Mouse (Mus musculus): Measurements from ENCODE around the gene Oaz1. TPM values are rescaled to one million over a fixed set of nuclear protein-coding genes. Genes with fewer than 3 reads are reported as not detected.

Gene Oaz1
- 174 TPM for polyA plus RNA-seq (2014; fragmentation: Illumina TruSeq; extraction: RNeasy Lipid Tissue Mini Kit (QIAGEN cat#74804); ENCODE audit: low replicate concordance)

DNA sequence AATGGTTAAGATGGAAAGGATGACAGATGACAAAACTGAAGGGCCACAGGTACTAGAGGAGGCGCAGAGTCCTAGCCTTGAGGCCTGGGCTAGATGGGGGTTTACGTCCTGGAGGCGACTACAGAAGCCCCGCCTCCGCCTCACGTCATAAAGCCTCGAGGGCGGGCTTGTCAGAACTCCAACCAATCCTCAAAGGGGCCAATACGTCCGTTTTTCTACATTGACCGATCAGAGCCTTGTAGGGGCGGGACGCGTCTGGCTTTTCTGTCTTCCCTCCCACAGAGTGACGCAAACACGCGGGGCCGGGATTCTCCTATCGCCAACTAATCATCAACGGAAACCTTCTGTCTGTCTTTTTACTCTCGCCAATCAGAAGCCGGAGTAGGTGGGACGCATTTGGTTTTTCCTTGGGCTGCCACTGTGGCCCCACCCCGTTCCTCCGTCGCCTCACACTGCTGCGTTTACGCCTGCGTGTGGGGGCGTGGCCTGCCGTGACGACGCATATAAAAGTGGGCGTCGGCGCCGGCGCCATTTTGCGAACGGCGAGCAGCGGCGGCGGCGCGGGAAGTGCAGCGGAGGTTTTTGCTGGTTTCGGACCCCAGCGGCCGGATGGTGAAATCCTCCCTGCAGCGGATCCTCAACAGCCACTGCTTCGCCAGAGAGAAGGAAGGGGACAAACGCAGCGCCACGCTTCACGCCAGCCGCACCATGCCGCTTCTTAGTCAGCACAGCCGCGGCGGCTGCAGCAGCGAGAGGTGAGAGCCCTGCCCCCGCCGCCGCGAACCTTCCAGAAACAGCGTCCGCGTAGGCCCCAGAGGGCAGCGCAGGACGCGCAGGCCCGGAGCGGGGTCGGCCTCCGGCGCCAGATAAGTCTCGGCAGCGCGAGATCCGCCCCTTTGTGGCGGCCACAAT, at the start of gene Oaz1:
Gene Oaz1 (plus strand): TSS at position 506 of the 912 bp plus-strand sequence.

DNA sequence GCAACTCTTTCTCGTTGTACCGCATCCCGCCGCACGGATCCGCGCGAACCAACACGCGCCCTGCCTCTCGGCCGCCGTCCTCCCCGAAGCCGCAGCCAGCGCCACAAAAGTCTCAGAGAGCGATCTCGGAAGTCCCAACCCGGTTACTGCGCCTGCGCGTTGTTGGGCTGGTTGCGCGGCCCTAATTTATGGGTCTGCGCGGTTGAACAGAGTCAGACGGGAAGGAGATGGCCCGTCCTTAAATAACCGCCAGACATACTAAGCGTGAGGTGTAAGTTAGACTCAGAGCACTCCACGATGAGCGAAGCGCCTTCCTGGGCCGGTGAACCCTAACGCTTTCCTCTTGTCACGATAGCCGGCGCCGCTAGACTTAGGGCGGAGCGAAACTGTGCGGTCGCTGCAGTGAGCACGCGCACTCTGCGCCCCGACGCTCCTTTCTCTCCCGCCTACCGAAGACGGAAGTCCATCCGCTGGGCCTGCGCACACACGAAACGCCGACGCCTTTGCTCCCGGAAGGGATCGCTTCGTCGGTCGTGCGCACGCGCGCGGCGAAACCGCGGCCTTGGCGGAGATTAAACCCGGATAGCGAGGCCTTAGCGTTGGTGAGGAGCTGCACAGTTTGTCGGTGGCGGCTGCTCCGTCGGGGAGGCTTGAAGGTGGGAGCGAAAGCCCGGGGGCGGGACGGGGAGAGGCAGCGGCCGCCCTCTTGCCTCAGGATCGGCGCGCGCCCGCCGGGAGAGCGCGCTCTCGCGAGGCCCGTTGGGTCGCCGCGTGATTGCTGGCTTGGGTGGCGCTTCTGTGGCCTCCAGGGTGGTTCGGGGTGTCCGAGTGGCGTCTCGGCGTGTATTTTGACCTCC, 28.1 kb upstream of the Oaz1 start, which contains the start of the genes Sf3a2 and Plekhj1:
Gene Sf3a2 (plus strand): TSS at position 49 of the 857 bp plus-strand sequence.
Gene Plekhj1 (minus strand): TSS at position 477 of the 857 bp plus-strand sequence.

DNA sequence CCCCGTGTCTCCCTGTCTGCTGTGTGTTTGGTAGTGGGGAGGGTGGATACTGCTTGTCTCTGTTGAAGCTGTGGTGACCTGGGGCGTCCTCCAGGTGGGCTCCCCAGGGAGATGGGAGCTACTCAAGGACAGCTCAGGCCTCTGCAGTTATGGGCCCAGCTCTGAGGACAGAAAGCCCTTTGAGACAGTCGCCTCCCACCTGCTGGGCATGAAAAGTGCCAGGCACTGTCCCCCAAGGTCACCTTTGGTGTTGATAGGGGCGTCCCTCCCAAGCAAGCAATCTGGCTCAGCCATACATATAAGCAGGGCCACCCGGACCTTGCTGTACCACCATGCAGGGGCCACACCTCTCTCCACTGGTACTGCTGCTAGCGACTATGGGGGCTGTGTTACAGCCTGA, 21.5 kb upstream of the Oaz1 start, which contains the start of gene Amh:
Gene Amh (plus strand): TSS at position 328 of the 400 bp plus-strand sequence.

DNA sequence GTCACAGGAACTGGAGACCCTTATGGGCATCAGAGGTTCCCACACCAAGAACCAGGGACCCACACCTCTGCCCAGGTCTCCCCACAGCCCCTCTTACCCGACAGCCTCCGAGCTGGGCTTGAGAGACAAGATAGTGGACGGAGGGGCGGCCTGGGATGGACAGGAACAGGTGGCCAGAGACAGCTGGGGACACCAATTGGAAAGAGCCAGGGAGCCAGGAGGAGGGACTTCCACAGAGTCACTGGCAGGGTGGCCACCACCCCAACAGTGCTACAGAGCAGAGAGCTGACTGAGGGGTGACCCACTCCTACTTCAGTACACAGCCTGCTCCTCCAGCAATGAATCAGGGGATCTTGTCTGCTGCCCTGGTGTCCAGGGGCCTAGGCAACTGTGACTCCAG, 13.1 kb upstream of the Oaz1 start, which contains the start of gene Jsrp1:
Gene Jsrp1 (minus strand): TSS at position 133 of the 400 bp plus-strand sequence.

DNA sequence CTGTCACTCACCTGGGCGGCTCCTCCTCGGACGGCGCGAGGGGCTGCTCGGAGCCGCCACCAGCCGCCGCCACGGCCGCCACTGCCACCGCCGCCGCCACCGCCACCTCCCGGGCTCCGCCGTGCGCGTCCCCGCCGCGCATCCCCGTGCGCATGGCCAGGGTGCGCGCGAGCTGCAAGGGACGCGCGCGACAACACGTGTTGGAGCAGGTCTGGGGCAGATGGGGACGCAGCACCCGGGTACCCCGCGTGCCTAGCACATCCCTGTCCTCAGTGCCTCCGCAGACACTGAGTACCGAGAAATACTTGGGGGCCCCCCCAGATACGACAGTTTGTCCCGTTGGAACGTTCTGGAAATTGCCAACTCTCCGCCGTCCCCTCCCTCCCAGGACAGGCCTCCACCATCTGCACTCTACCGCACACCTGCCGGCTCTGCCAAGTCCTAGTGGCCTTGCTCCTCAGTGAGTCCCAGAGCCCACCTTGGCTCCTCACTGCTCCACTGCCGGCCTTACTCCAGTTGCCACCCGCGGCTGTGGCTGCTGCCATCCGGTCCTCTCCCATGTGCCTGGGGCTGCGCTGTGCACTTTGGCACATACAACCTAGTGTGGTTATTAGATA, 17.6 kb downstream of the Oaz1 start, which contains the start of gene Lingo3:
Gene Lingo3 (minus strand): TSS at position 109 of the 617 bp plus-strand sequence.

DNA sequence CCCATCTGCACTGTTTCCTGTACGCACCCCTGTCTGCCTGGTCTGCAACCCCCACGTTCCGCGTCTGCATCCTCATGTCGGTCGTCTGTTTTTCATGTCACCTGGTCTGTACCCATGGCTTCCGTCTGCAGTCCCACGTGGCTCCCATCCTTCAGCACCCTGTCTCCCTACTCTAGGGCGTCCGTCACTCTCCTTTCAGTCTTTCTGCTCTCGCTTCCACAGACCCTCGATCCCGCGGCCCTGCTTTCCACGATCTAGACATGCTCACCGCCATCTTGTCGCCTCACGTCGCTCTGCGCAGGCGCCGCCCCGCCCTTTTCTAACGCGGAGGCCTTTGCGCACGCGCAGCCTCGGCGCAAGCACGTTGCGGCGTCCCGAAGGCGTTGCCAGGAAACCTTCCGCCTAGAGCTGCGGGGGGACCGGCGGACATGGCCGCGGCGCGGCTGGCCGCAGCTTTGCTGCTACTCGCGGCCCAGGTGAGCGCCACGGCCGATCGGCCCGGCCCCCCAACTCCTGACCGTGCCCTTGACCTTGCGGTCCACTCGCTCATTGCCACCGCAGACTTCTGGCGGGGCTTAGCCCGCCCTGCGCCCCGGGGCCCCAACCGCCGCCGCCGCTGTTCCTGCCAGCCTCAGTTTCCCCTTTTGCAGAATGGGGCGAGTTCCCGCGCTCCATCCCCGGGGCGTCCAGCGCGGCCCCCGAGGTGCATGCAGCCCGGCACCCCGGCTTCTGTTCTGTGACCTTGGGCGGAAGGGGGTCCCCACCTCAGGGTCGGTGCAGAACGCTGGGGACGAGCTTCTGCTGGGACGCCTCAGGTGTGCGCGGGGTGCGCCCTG, 28.7 kb downstream of the Oaz1 start, which contains the start of the genes Lsm7 and Sppl2b:
Gene Lsm7 (minus strand): TSS at position 297 of the 836 bp plus-strand sequence.
Gene Sppl2b (plus strand): TSS at position 363 of the 836 bp plus-strand sequence.

DNA sequence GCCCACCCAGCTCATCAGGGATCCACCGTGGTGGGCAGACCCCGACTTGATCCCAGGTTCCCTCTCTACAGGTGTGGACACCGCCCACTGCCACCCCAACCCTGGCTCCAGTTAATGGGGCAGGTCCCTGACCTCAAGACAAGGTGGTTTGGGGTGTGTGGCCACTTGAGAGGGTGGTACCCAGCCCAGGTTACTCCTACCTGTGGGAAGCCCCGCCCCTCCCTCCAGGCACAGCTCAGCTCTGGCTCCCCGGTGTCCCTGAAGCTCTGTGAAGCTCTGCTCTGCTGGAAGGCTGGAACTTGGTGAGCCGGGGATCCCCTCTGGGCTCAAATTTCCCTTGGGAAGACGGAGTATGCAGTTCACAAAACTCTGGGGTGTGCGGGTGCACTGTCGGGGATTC, 45.1 kb downstream of the Oaz1 start, which contains the start of gene Tmprss9:
Gene Tmprss9 (plus strand): TSS at position 268 of the 400 bp plus-strand sequence.

Other genes with a start within 250 kb of the Oaz1 start
- gene Klf16, start 249.3 kb upstream of the Oaz1 start, polyA plus RNA-seq (2014; fragmentation: Illumina TruSeq; extraction: RNeasy Lipid Tissue Mini Kit (QIAGEN cat#74804); ENCODE audit: low replicate concordance), result 1.0 TPM
- not detected for gene Abhd17a, start 236.3 kb upstream of the Oaz1 start, polyA plus RNA-seq (2014; fragmentation: Illumina TruSeq; extraction: RNeasy Lipid Tissue Mini Kit (QIAGEN cat#74804); ENCODE audit: low replicate concordance)
- 1.3 TPM for gene Scamp4, start 223.8 kb upstream of the Oaz1 start, polyA plus RNA-seq (2014; fragmentation: Illumina TruSeq; extraction: RNeasy Lipid Tissue Mini Kit (QIAGEN cat#74804); ENCODE audit: low replicate concordance)
- gene Adat3, start 223.8 kb upstream of the Oaz1 start, polyA plus RNA-seq (2014; fragmentation: Illumina TruSeq; extraction: RNeasy Lipid Tissue Mini Kit (QIAGEN cat#74804); ENCODE audit: low replicate concordance), result not detected
- gene Gm49322, start 220.6 kb upstream of the Oaz1 start, polyA plus RNA-seq (2014; fragmentation: Illumina TruSeq; extraction: RNeasy Lipid Tissue Mini Kit (QIAGEN cat#74804); ENCODE audit: low replicate concordance), result not detected
- 0.41 TPM for gene Csnk1g2, start 203.8 kb upstream of the Oaz1 start, polyA plus RNA-seq (2014; fragmentation: Illumina TruSeq; extraction: RNeasy Lipid Tissue Mini Kit (QIAGEN cat#74804); ENCODE audit: low replicate concordance)
- 0.19 TPM for gene Btbd2, start 169.6 kb upstream of the Oaz1 start, polyA plus RNA-seq (2014; fragmentation: Illumina TruSeq; extraction: RNeasy Lipid Tissue Mini Kit (QIAGEN cat#74804); ENCODE audit: low replicate concordance)
- gene Mknk2, start 148.5 kb upstream of the Oaz1 start, polyA plus RNA-seq (2014; fragmentation: Illumina TruSeq; extraction: RNeasy Lipid Tissue Mini Kit (QIAGEN cat#74804); ENCODE audit: low replicate concordance), result 0.56 TPM
- 2.5 TPM for gene Mob3a, start 124.7 kb upstream of the Oaz1 start, polyA plus RNA-seq (2014; fragmentation: Illumina TruSeq; extraction: RNeasy Lipid Tissue Mini Kit (QIAGEN cat#74804); ENCODE audit: low replicate concordance)
- gene Izumo4, start 124.5 kb upstream of the Oaz1 start, polyA plus RNA-seq (2014; fragmentation: Illumina TruSeq; extraction: RNeasy Lipid Tissue Mini Kit (QIAGEN cat#74804); ENCODE audit: low replicate concordance), result not detected
- gene Ap3d1, start 84.4 kb upstream of the Oaz1 start, polyA plus RNA-seq (2014; fragmentation: Illumina TruSeq; extraction: RNeasy Lipid Tissue Mini Kit (QIAGEN cat#74804); ENCODE audit: low replicate concordance), result 7.6 TPM
- gene Dot1l, start 71.5 kb upstream of the Oaz1 start, polyA plus RNA-seq (2014; fragmentation: Illumina TruSeq; extraction: RNeasy Lipid Tissue Mini Kit (QIAGEN cat#74804); ENCODE audit: low replicate concordance), result 4.4 TPM
- gene Sf3a2, start 28.5 kb upstream of the Oaz1 start, polyA plus RNA-seq (2014; fragmentation: Illumina TruSeq; extraction: RNeasy Lipid Tissue Mini Kit (QIAGEN cat#74804); ENCODE audit: low replicate concordance), result 1.9 TPM
- gene Plekhj1, start 28.0 kb upstream of the Oaz1 start, polyA plus RNA-seq (2014; fragmentation: Illumina TruSeq; extraction: RNeasy Lipid Tissue Mini Kit (QIAGEN cat#74804); ENCODE audit: low replicate concordance), result not detected
- not detected for gene Amh, start 21.4 kb upstream of the Oaz1 start, polyA plus RNA-seq (2014; fragmentation: Illumina TruSeq; extraction: RNeasy Lipid Tissue Mini Kit (QIAGEN cat#74804); ENCODE audit: low replicate concordance)
- not detected for gene Jsrp1, start 13.2 kb upstream of the Oaz1 start, polyA plus RNA-seq (2014; fragmentation: Illumina TruSeq; extraction: RNeasy Lipid Tissue Mini Kit (QIAGEN cat#74804); ENCODE audit: low replicate concordance)
- gene Lingo3, start 17.4 kb downstream of the Oaz1 start, polyA plus RNA-seq (2014; fragmentation: Illumina TruSeq; extraction: RNeasy Lipid Tissue Mini Kit (QIAGEN cat#74804); ENCODE audit: low replicate concordance), result not detected
- not detected for gene Lsm7, start 28.6 kb downstream of the Oaz1 start, polyA plus RNA-seq (2014; fragmentation: Illumina TruSeq; extraction: RNeasy Lipid Tissue Mini Kit (QIAGEN cat#74804); ENCODE audit: low replicate concordance)
- gene Sppl2b, start 28.6 kb downstream of the Oaz1 start, polyA plus RNA-seq (2014; fragmentation: Illumina TruSeq; extraction: RNeasy Lipid Tissue Mini Kit (QIAGEN cat#74804); ENCODE audit: low replicate concordance), result 0.11 TPM
- not detected for gene Tmprss9, start 45.2 kb downstream of the Oaz1 start, polyA plus RNA-seq (2014; fragmentation: Illumina TruSeq; extraction: RNeasy Lipid Tissue Mini Kit (QIAGEN cat#74804); ENCODE audit: low replicate concordance)
- not detected for gene Timm13, start 74.3 kb downstream of the Oaz1 start, polyA plus RNA-seq (2014; fragmentation: Illumina TruSeq; extraction: RNeasy Lipid Tissue Mini Kit (QIAGEN cat#74804); ENCODE audit: low replicate concordance)
- gene Lmnb2, start 91.6 kb downstream of the Oaz1 start, polyA plus RNA-seq (2014; fragmentation: Illumina TruSeq; extraction: RNeasy Lipid Tissue Mini Kit (QIAGEN cat#74804); ENCODE audit: low replicate concordance), result 0.45 TPM
- 9.7 TPM for gene Gadd45b, start 103.4 kb downstream of the Oaz1 start, polyA plus RNA-seq (2014; fragmentation: Illumina TruSeq; extraction: RNeasy Lipid Tissue Mini Kit (QIAGEN cat#74804); ENCODE audit: low replicate concordance)
- gene Gng7, start 188.3 kb downstream of the Oaz1 start, polyA plus RNA-seq (2014; fragmentation: Illumina TruSeq; extraction: RNeasy Lipid Tissue Mini Kit (QIAGEN cat#74804); ENCODE audit: low replicate concordance), result not detected
- 0.15 TPM for gene Diras1, start 199.0 kb downstream of the Oaz1 start, polyA plus RNA-seq (2014; fragmentation: Illumina TruSeq; extraction: RNeasy Lipid Tissue Mini Kit (QIAGEN cat#74804); ENCODE audit: low replicate concordance)
- gene Slc39a3, start 210.8 kb downstream of the Oaz1 start, polyA plus RNA-seq (2014; fragmentation: Illumina TruSeq; extraction: RNeasy Lipid Tissue Mini Kit (QIAGEN cat#74804); ENCODE audit: low replicate concordance), result 0.19 TPM
- 0.41 TPM for gene Sgta, start 233.5 kb downstream of the Oaz1 start, polyA plus RNA-seq (2014; fragmentation: Illumina TruSeq; extraction: RNeasy Lipid Tissue Mini Kit (QIAGEN cat#74804); ENCODE audit: low replicate concordance)
- not detected for gene Thop1, start 243.4 kb downstream of the Oaz1 start, polyA plus RNA-seq (2014; fragmentation: Illumina TruSeq; extraction: RNeasy Lipid Tissue Mini Kit (QIAGEN cat#74804); ENCODE audit: low replicate concordance)